Mouse (Mus musculus) embryo, embryonic 10.5 days (tissue): ENCODE measurements at regions not wholly inside any gene's neighbourhood (a gene's known extent, or its start where the extent isn't known, plus 50 kb on each side); places are given as distances from the start of the nearest gene placed in this dataset.

Experiments used
- DNase-seq: peaks from one replicate; pipeline ENCODE4 v3.0.0-alpha.2; 2015; ENCODE audit warnings: low spot score

GRCm38 (mm10) chr9:68072624-68073023 lies 232.4 kb downstream of the Vps13c start:
- DNase-seq = no peak

GRCm38 (mm10) chr9:68077329-68077728 lies 237.1 kb downstream of the Vps13c start:
- DNase-seq = no peak

GRCm38 (mm10) chr9:68083341-68083740 lies 243.1 kb downstream of the Vps13c start:
- DNase-seq = no peak

GRCm38 (mm10) chr9:68084966-68085365 lies 244.8 kb downstream of the Vps13c start:
- DNase-seq = no peak

GRCm38 (mm10) chr9:68094561-68094960 lies 254.4 kb downstream of the Vps13c start:
- DNase-seq = no peak

- DNase-seq = no peak
These were observed 269.6 kb downstream of the Vps13c start for GRCm38 (mm10) chr9:68109841-68110240.

GRCm38 (mm10) chr9:68115151-68115690 lies 275.0 kb downstream of the Vps13c start:
- DNase-seq = no peak

GRCm38 (mm10) chr9:68116221-68116741 lies 276.1 kb downstream of the Vps13c start:
- peak; percentile 13 for DNase-seq

GRCm38 (mm10) chr9:68118266-68118665 lies 278.1 kb downstream of the Vps13c start:
- DNase-seq = no peak

GRCm38 (mm10) chr9:68122266-68122665 lies 282.1 kb downstream of the Vps13c start:
- peak; percentile 62 for DNase-seq

- DNase-seq = peak; percentile 28
These were observed 291.1 kb downstream of the Vps13c start for GRCm38 (mm10) chr9:68131263-68131662.

- no peak for DNase-seq
These were observed 295.4 kb downstream of the Vps13c start for GRCm38 (mm10) chr9:68135446-68136050.

- no peak for DNase-seq
These were observed 322.8 kb downstream of the Vps13c start for GRCm38 (mm10) chr9:68162813-68163570.

- peak; percentile 27 for DNase-seq
These were observed 326.4 kb downstream of the Vps13c start for GRCm38 (mm10) chr9:68166556-68166955.

- DNase-seq = no peak
These were observed 348.7 kb downstream of the Vps13c start for GRCm38 (mm10) chr9:68188921-68189320.

GRCm38 (mm10) chr9:68199831-68200230 lies 359.6 kb downstream of the Vps13c start:
- DNase-seq = no peak

GRCm38 (mm10) chr9:68201031-68201430 lies 360.8 kb downstream of the Vps13c start:
- DNase-seq = no peak

GRCm38 (mm10) chr9:68225694-68226093 lies 385.5 kb downstream of the Vps13c start:
- DNase-seq = no peak

- no peak for DNase-seq
These were observed 390.9 kb downstream of the Vps13c start for GRCm38 (mm10) chr9:68231131-68231530.

GRCm38 (mm10) chr9:68234979-68235649 lies 394.9 kb downstream of the Vps13c start:
- DNase-seq = peak; percentile 34

- no peak for DNase-seq
These were observed 398.9 kb downstream of the Vps13c start for GRCm38 (mm10) chr9:68239121-68239520.

GRCm38 (mm10) chr9:68239551-68239950 lies 399.4 kb downstream of the Vps13c start:
- no peak for DNase-seq

GRCm38 (mm10) chr9:68250011-68250410 lies 403.6 kb upstream of the Rora start:
- DNase-seq = no peak
